Mouse (Mus musculus) liver, embryonic 14.5 days (tissue): ENCODE data around the gene Hyal3.

Experiments
- CTCF ChIP-seq: IDR thresholded peaks from 2 replicates; pipeline ENCODE4 v1.5.1; 2016; ENCODE audit warnings: antibody characterized with exemption, low read depth, control low read depth
- EP300 ChIP-seq: IDR thresholded peaks from 2 replicates; pipeline ENCODE4 v1.6.1; 2016; ENCODE audit warnings: antibody characterized with exemption, low read depth

- no peak for TF ChIP-seq CTCF
- TF ChIP-seq EP300: no peak
These were observed 39.6 kb upstream of the Hyal3 start for GRCm38 (mm10) chr9:107541005-107541404.
